Mouse (Mus musculus): ENCODE measurements around the gene Elmod3.

DNA sequence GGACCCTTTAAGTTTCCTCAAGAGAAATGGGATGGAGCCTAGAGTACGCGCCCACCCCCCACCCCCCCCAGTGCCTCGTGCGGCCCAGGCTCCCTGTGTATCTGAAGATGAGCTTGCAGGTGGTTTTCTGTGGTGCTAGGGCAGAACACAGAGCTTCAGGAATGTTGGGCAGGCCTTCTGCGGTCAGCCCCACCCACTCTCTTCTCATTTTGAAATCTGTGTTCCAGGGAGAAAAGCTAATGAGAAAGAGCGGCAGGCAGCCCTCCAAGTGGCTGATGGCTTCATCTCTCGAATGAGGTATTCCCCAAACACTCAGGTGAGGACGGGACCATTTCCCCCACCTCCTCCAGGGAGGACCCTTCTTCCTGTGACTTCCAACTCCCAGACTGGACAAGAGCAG, 37.4 kb downstream of the Elmod3 start:
- TF ChIP-seq GATA1 (IDR thresholded peaks at IDR 0.05; ENCODE audit: borderline replicate concordance, low read length) = no peak
- no peak for TF ChIP-seq FLI1 (IDR thresholded peaks at IDR 0.05; ENCODE audit: low read length)
